Mouse (Mus musculus): Measurements from ENCODE around the gene Pck2.

Gene Pck2

GRCm38 (mm10) chr14:55540067-55540786 is at the start of gene Pck2:
TSS of gene Pck2 (plus strand) at chr14:55540266.
- peak; percentile 95 for DNase-seq (ENCODE audit: low read depth, low spot score)

DNA sequence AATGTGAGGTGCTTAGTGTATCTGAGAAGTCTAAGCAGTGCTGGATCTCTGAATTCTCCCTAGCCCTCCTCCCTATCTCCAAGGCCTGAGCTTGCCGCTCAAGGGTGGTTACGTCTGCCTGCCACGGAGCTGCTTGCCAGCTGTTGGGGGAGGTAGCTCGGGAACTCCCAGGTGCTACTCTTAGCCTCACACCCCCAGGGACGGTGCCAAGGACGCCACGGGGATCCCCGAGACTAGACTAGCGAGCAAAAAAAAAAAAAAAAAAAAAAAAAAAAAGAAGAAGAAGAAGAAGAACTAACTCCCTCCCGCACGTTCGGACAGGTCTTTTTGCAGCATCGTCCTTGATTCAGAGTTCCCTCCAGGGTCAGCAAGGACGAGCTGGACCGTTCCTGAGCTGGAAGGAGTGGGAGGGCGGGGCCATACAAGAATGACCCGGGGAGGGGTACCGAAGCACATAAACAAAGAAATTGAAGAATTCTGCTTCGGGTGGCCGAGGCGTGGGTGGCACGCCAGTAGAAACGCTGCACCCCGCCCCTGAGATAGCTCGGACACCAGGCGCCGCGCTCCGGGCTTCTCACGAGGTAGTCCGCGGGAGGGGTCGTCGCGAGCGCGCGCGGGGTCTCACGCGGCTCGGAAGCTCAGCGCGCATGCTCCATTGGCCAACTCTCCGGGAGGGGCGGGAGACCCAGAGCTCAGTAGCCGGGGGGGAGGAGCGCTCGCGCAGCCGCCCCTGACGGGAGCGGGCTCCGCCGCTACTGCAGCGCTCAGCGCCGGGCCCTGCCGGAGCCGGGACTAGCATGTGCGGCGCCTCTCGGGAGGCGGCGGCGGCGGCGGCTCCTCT is 49.5 kb upstream of the Pck2 start, which contains the start of gene Carmil3:
Gene Carmil3 (plus strand): TSS at position 291 of the 841 bp plus-strand sequence.
- peak; percentile 96 for DNase-seq (ENCODE audit: low read depth, low spot score)

- peak; percentile 84 for DNase-seq (ENCODE audit: low read depth, low spot score)
These were observed 48.7 kb upstream of the Pck2 start for GRCm38 (mm10) chr14:55491291-55491833.

- peak; percentile 63 for DNase-seq (ENCODE audit: low read depth, low spot score)
These were observed 48.0 kb upstream of the Pck2 start for GRCm38 (mm10) chr14:55492103-55492502.

DNA sequence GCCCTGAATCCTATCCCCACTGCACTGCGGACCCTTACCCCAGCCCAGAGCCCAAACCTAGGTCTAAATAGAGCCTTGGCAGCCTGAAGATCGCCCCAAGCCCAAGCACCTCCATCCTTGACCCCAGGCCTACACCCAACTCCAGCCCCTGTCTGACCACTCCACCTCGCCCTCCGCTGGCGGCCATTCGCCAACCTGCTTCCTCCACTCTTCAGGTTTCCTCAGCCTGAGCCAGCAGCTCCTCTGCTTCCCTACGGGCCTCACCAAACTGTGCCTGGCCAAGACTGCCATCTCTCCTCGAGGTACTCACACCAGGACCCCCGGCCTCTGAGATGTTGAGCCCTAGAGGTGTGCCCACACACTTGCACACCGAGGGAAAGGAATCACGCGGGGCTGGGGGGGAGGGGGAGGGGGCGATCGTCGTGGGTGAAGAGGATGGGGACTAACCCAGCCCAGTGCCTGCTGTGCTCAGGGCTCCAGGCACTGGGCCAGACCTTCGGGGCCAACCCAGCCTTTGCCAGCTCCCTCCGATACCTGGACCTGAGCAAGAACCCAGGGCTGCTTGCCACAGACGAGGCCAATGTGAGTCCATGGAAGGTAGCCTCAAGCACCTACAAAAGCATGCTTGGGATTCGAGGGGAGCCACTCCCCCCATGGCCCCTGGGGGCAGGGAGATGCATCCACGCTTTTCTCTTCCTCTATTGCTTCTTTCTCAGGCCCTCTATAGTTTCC is 44.4 kb upstream of the Pck2 start:
- no peak for DNase-seq (ENCODE audit: low read depth, low spot score)

DNA sequence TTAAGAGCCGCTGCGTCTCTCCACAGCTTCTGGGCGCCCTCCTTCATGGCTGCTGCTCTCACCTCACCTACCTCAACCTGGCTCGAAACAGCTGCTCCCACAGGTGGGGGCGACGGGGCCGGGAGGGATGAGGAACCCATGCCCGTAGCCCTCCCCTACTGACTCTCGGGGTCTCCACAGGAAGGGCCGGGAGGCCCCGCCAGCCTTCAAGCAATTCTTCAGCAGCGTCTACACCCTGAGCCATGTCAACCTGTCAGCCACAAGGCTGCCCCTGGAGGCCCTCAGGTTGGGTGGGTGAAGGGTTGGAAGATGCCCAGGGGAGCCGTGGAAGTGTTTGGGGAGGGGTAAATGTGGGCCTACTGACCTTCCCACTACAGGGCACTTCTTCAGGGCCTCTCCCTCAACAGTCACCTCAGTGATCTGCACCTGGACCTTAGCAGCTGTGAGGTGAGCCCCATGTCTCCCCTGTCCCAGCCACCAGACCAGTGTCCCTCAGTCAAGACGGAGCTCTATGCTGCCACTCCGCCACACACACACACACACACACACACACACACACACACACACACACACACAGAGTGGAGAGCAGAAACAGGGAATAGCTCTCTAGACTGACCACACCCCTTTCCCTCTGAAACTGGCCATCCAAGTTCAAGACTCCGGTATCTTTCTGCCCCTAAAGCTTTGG is 43.2 kb upstream of the Pck2 start:
- no peak for DNase-seq (ENCODE audit: low read depth, low spot score)

DNA sequence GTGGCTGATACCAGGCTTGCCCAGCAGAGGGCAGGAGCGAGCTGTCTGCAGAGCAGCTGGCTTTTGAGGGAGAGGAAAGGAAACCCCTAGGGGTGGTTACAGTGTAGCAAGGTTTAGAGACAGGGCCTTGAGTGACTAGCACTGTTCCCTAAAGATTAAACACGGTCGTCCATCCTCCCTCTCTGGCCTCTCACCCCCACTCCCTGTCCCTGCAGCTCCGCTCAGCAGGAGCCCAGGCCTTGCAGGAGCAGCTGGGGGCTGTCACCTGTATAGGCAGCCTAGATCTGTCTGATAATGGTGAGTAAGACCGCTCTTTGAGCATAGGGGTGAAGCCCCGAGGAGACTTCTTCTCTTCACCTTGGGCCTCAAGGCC is 42.6 kb upstream of the Pck2 start:
- peak; percentile 83 for DNase-seq (ENCODE audit: low read depth, low spot score)

DNA sequence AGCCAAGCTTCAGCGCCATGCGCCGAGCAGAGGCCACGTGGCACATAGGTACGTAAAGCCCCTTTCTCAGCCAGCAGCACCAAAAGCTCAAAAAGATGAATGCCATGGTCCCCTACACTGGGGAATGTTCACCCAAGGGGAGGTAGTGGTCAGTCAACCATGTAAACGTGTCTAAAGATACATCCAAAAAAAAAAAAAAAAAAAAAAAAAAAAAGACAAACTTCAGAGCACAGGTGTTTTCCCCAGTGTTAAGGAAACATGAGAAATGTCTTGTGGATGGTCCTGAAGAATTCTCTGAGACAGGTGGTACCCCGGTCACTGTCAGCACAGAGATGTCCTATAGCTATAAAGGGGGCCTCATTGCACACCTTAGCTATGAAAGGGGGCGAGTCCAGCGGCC is 34.5 kb upstream of the Pck2 start:
- DNase-seq (ENCODE audit: low read depth, low spot score), result no peak

DNA sequence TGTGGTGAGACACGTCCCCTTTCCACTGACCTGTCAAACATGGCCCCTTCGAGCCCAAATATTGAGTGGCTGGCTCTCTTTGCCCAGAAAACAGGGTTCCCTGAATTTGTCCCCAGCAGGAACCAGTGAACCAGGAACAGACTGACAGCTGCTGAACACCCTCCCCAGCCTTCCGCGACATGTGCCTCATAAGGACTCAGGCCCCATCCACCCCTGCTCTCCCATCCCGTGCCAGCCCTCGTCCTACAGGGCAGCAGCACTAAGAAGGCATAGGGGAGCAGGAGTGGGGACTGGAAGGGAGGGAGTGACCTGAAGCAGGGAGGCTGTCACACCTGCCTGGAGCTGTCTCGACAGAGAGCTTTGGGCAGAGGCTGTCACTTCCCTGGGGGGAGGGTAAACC is 32.3 kb upstream of the Pck2 start:
- DNase-seq (ENCODE audit: low read depth, low spot score), result no peak

- no peak for DNase-seq (ENCODE audit: low read depth, low spot score)
These were observed 30.5 kb upstream of the Pck2 start for GRCm38 (mm10) chr14:55509540-55509939.

- DNase-seq (ENCODE audit: low read depth, low spot score), result peak; percentile 83
These were observed 29.8 kb upstream of the Pck2 start, which contains the start of gene Cpne6 for GRCm38 (mm10) chr14:55510125-55510731. TSS of gene Cpne6 (plus strand) at chr14:55510445.

DNA sequence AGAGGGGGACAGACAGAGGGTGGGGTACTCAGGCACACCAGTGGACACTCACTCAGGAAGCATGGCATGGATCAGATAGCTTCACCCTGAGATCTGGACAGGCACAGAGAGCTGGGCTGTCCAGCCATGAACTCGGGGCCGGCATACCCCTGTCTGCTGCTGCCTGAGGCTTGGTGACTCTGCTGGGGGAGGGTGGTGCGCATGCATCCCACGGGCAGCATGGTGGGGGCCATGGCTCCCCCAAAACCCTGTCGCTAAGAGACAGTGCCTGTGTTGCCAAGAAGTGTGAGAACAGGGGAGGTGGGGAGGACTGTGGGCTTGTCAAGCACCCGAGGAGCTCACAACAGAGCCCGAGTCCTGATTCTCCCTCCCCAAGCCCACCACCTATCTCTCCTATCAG is 29.0 kb upstream of the Pck2 start:
- DNase-seq (ENCODE audit: low read depth, low spot score), result peak; percentile 88

- DNase-seq (ENCODE audit: low read depth, low spot score), result no peak
These were observed 26.1 kb upstream of the Pck2 start for GRCm38 (mm10) chr14:55513927-55514326.

DNA sequence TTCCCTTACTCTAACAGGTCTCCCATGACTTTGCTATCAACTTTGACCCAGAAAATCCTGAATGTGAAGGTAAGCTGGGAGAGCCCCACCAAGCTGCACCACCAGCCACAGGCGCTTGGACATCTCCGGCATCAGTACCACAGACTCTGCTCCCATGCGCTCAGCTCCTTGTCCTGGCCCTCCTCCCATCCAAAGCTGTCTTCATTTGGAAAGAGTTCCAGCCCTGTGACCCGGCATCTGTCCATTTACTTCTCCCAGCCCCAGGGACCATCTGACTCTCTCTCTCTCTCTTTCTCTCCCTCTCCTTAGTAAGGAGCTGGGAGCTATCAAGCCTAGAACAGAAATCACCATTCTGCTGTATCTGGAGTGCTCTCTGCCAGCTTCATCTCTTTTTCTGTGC is 24.2 kb upstream of the Pck2 start:
- no peak for DNase-seq (ENCODE audit: low read depth, low spot score)

- peak; percentile 89 for DNase-seq (ENCODE audit: low read depth, low spot score)
These were observed 21.2 kb upstream of the Pck2 start for GRCm38 (mm10) chr14:55518897-55519296.

GRCm38 (mm10) chr14:55519604-55520003 is 20.5 kb upstream of the Pck2 start:
- peak; percentile 54 for DNase-seq (ENCODE audit: low read depth, low spot score)

DNA sequence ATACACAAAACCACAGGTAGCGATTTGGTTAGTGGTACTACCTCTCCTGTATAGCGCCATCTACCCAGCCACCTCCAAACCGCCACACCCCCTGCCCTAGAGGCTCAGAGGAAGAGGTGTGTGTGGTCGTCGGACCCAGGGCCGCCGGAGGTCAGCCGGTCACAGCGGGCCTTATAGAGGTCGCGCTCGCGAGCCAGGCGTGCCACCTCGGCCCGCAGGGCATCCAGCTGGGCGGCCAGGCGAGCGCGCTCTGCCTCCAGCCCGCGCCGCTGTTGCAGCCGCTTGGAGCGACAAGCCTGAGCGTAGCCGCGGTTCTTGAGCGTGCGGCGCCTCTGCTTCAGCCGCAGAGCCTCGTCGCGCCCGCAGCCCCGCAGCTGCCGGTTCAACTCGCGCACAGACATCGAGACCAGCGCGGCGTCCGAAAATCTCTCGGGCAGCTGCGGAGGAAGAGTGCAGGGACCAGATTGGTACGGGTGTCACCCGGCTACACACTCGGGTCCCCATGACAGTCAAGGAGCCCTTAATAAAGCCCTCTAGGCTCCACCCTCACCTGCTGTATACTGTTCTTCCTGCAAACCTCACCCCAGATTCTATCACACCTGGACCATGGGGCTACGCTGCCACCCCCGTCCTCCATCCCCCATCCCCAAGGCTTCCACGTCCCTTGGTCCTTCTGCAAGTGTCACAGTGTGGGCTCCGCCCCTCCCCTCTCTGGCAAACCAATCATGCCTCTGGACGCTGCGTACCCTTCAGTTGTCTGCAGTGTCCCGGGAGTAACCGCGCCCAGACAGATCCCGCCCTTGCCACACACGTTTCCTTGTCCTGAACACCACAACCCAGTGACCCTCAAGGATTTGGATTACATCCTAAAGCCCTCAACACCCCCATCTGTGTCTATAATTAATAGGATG is 19.4 kb upstream of the Pck2 start:
- DNase-seq (ENCODE audit: low read depth, low spot score), result peak; percentile 63

GRCm38 (mm10) chr14:55524062-55524461 is 16.0 kb upstream of the Pck2 start:
- no peak for DNase-seq (ENCODE audit: low read depth, low spot score)

DNA sequence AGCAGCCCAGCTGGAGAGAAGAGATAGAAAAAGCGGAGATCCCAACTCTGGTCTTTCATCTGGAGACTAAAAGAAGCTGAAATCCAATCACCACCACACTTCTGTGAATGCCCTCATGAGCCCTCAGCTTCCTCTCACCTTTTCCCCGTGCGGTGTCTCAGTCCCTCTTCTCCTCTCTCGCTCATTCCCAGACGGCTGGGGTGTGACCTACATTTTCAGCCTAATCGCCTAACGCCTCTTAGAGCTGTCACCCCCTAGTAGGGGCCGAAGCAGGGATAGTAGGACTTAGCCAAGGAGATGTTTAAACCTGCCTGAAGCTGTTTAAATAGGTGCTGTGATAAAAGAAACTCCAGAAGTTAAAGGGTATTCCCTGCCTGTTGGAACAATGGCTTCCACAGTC is 15.3 kb upstream of the Pck2 start, which contains the start of gene Nrl:
Gene Nrl (minus strand): TSS at position 197 of the 400 bp plus-strand sequence.
- no peak for DNase-seq (ENCODE audit: low read depth, low spot score)

DNA sequence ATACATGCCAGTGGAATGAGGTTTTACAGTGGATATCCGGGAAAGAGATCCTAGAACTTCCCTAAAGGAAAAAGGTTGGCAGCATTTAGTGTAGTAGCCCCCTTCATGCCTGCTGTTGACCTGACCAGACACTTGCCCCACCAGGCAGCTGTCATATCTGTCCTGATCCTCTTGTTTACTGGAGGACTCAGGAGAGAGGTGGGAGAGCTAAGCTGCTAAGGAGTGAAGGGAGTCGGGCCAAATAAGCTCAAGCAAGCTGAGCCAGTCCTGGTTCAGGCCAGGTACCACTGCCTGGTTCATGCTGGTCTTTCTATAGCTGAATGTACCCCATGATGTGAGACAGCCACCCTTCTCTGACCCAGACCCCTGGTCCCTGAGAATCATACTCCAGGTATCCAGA is 13.4 kb upstream of the Pck2 start:
- DNase-seq (ENCODE audit: low read depth, low spot score), result no peak
